Mouse (Mus musculus): ENCODE results near the gene Prrt3. TPM values are rescaled to one million over a fixed set of nuclear protein-coding genes. Genes with fewer than 3 reads are reported as not detected.
A peak's percentile ranks its signal among the peaks of the same experiment; 100 is the strongest.

Prrt3 gene
- 0.09 TPM in 1 of 2 replicates, not detected in the other for polyA plus RNA-seq (2012; rRNA removed)

GRCm38 (mm10) chr6:113501388-113502084 lies at the start of gene Prrt3:
Prrt3 (minus strand) TSS chr6:113501931.
- DNase-seq (ENCODE audit: low read depth): no peak

- DNase-seq (ENCODE audit: low read depth): no peak
Observed at GRCm38 (mm10) chr6:113543906-113544481, 42.3 kb upstream of the Prrt3 start.

- DNase-seq (ENCODE audit: low read depth): no peak
Observed at GRCm38 (mm10) chr6:113541610-113542009, 39.9 kb upstream of the Prrt3 start.

- no peak for DNase-seq (ENCODE audit: low read depth)
Observed at GRCm38 (mm10) chr6:113534886-113535285, 33.2 kb upstream of the Prrt3 start.

- no peak for DNase-seq (ENCODE audit: low read depth)
Observed at GRCm38 (mm10) chr6:113531840-113532404, 30.2 kb upstream of the Prrt3 start.

- DNase-seq (ENCODE audit: low read depth): no peak
Observed at GRCm38 (mm10) chr6:113530932-113531839, 29.5 kb upstream of the Prrt3 start, which contains the start of the genes Emc3 and Fancd2. Emc3 (minus strand) TSS chr6:113531652. Fancd2 (plus strand) TSS chr6:113531682.

- DNase-seq (ENCODE audit: low read depth): no peak
Observed at GRCm38 (mm10) chr6:113523420-113523819, 21.7 kb upstream of the Prrt3 start.

GRCm38 (mm10) chr6:113522310-113522709 lies 20.6 kb upstream of the Prrt3 start:
- peak; percentile 92 for DNase-seq (ENCODE audit: low read depth)

GRCm38 (mm10) chr6:113517434-113518080 lies 15.8 kb upstream of the Prrt3 start:
- no peak for DNase-seq (ENCODE audit: low read depth)

GRCm38 (mm10) chr6:113514600-113514999 lies 12.9 kb upstream of the Prrt3 start:
- no peak for DNase-seq (ENCODE audit: low read depth)

GRCm38 (mm10) chr6:113513944-113514343 lies 12.2 kb upstream of the Prrt3 start:
- no peak for DNase-seq (ENCODE audit: low read depth)

GRCm38 (mm10) chr6:113508947-113509280 lies 7.2 kb upstream of the Prrt3 start:
- no peak for DNase-seq (ENCODE audit: low read depth)

GRCm38 (mm10) chr6:113508272-113508946 lies 6.7 kb upstream of the Prrt3 start:
- DNase-seq (ENCODE audit: low read depth): no peak

- DNase-seq (ENCODE audit: low read depth): no peak
Observed at GRCm38 (mm10) chr6:113507130-113507529, 5.4 kb upstream of the Prrt3 start.

- DNase-seq (ENCODE audit: low read depth): no peak
Observed at GRCm38 (mm10) chr6:113505689-113506088, 4.0 kb upstream of the Prrt3 start.

GRCm38 (mm10) chr6:113502801-113503200 lies 1.1 kb upstream of the Prrt3 start:
- DNase-seq (ENCODE audit: low read depth): no peak

GRCm38 (mm10) chr6:113499346-113499745 lies 2.4 kb downstream of the Prrt3 start:
- no peak for DNase-seq (ENCODE audit: low read depth)

GRCm38 (mm10) chr6:113495071-113495675 lies 6.6 kb downstream of the Prrt3 start:
- DNase-seq (ENCODE audit: low read depth): no peak

- DNase-seq (ENCODE audit: low read depth): no peak
Observed at GRCm38 (mm10) chr6:113494258-113494788, 7.4 kb downstream of the Prrt3 start.
